Mouse (Mus musculus): ENCODE data around the gene Cyb561d2. TPM values are rescaled to one million over a fixed set of nuclear protein-coding genes. Genes with fewer than 3 reads are reported as not detected.

Cyb561d2 gene
- polyA plus RNA-seq, 1 experiment from 2014 or later, result 22.9 TPM

GRCm38 (mm10) chr9:107544196-107544700 is 2.3 kb upstream of the Cyb561d2 start:
- Histone ChIP-seq H3K4me2 (no peak overlapping the region), H3K4me1 (ENCODE audit: insufficient read depth) (peaks cover 14% of the 10 kb centered on the region), H3K27me3 (ENCODE audit: insufficient read depth, low read length) (no peaks in the 10 kb centered on the region), H3K9ac (no peak overlapping the region), H3K27ac (ENCODE audit: low read depth) (no peak overlapping the region), H3K9me3 (ENCODE audit: low read depth, low read length) (no peaks in the 10 kb centered on the region), H3K4me3 (ENCODE audit: low read depth, low read length) (no peak overlapping the region), H3K36me3 (ENCODE audit: insufficient read depth) (peaks cover 33% of the 10 kb centered on the region)
- DNase-seq (no peak), ATAC-seq (ENCODE audit: insufficient read depth) (no peak)
- 94% methylated on average over 17 of the region's 17 CpGs for WGBS
- TF ChIP-seq CTCF (IDR thresholded peaks at IDR 0.05; ENCODE audit: low read depth), result no peak

- H3K27ac ChIP-seq (ENCODE audit: low read depth), result no peak overlapping the region
- TF ChIP-seq CTCF (IDR thresholded peaks at IDR 0.05; ENCODE audit: low read depth), result no peak
- 0 out of 2 replicates have a peak overlapping the region, but pooled peaks have one; percentile 63 for H3K4me3 ChIP-seq (ENCODE audit: low read depth, low read length)
- ATAC-seq (ENCODE audit: insufficient read depth) (no peak), DNase-seq (no peak)
- peaks cover 43% of the 10 kb centered on the region for H3K36me3 ChIP-seq (ENCODE audit: insufficient read depth)
- H3K27me3 ChIP-seq (ENCODE audit: insufficient read depth, low read length), result no peaks in the 10 kb centered on the region
- H3K4me2 ChIP-seq, result no peak overlapping the region
- no peak overlapping the region for H3K9ac ChIP-seq
- 72% methylated on average over 11 of the region's 11 CpGs for WGBS
- H3K9me3 ChIP-seq (ENCODE audit: low read depth, low read length), result no peaks in the 10 kb centered on the region
- peaks cover 14% of the 10 kb centered on the region for H3K4me1 ChIP-seq (ENCODE audit: insufficient read depth)
These were observed 1.3 kb upstream of the Cyb561d2 start for GRCm38 (mm10) chr9:107543299-107543698.

- 33% methylated on average over 8 of the region's 8 CpGs for WGBS
- Histone ChIP-seq H3K9me3 (ENCODE audit: low read depth, low read length) (no peaks in the 10 kb centered on the region), H3K4me1 (ENCODE audit: insufficient read depth) (peaks cover 14% of the 10 kb centered on the region), H3K36me3 (ENCODE audit: insufficient read depth) (peaks cover 48% of the 10 kb centered on the region), H3K4me2 (peak overlapping the region; percentile 97), H3K9ac (peak overlapping the region; percentile 61), H3K27ac (ENCODE audit: low read depth) (no peak overlapping the region; the same call in 1 of the 2 replicates), H3K27me3 (ENCODE audit: insufficient read depth, low read length) (no peaks in the 10 kb centered on the region), H3K4me3 (ENCODE audit: low read depth, low read length) (peak overlapping the region; percentile 63)
- no peak for TF ChIP-seq CTCF (IDR thresholded peaks at IDR 0.05; ENCODE audit: low read depth)
- ATAC-seq (ENCODE audit: insufficient read depth) (no peak), DNase-seq (no peak)
These were observed 728 bp upstream of the Cyb561d2 start for GRCm38 (mm10) chr9:107542721-107543120.

GRCm38 (mm10) chr9:107542352-107542686 is 326 bp upstream of the Cyb561d2 start:
- 2% methylated on average over 11 of the region's 11 CpGs for WGBS
- H3K4me1 ChIP-seq (ENCODE audit: insufficient read depth), result peaks cover 11% of the 10 kb centered on the region
- peak overlapping the region; percentile 63 for H3K4me3 ChIP-seq (ENCODE audit: low read depth, low read length)
- H3K27me3 ChIP-seq (ENCODE audit: insufficient read depth, low read length), result no peaks in the 10 kb centered on the region
- no peak for TF ChIP-seq CTCF (IDR thresholded peaks at IDR 0.05; ENCODE audit: low read depth)
- H3K9ac ChIP-seq, result peak overlapping the region; percentile 61
- no peaks in the 10 kb centered on the region for H3K9me3 ChIP-seq (ENCODE audit: low read depth, low read length)
- peak overlapping the region; percentile 18; the same call in 1 of the 2 replicates for H3K27ac ChIP-seq (ENCODE audit: low read depth)
- peaks cover 52% of the 10 kb centered on the region for H3K36me3 ChIP-seq (ENCODE audit: insufficient read depth)
- DNase-seq (no peak), ATAC-seq (ENCODE audit: insufficient read depth) (peak; percentile 33; the same call in 1 of the 2 replicates)
- peak overlapping the region; percentile 97 for H3K4me2 ChIP-seq

GRCm38 (mm10) chr9:107541005-107541404 is 988 bp downstream of the Cyb561d2 start:
- no peak for DNase-seq
- Histone ChIP-seq H3K36me3 (ENCODE audit: insufficient read depth) (peaks cover 62% of the 10 kb centered on the region), H3K9ac (peak overlapping the region; percentile 32), H3K4me3 (ENCODE audit: low read depth, low read length) (peak overlapping the region; percentile 63), H3K9me3 (ENCODE audit: low read depth, low read length) (no peaks in the 10 kb centered on the region), H3K27me3 (ENCODE audit: insufficient read depth, low read length) (no peaks in the 10 kb centered on the region), H3K4me1 (ENCODE audit: insufficient read depth) (peaks cover 13% of the 10 kb centered on the region), H3K4me2 (peak overlapping the region; percentile 97), H3K27ac (ENCODE audit: low read depth) (no peak overlapping the region; the same call in 1 of the 2 replicates)
- TF ChIP-seq CTCF (IDR thresholded peaks at IDR 0.05; ENCODE audit: low read depth), result no peak
- 18% methylated on average over 10 of the region's 10 CpGs for WGBS
- ATAC-seq (ENCODE audit: insufficient read depth), result no peak; the same call in 1 of the 2 replicates

- ATAC-seq (ENCODE audit: insufficient read depth) (no peak), DNase-seq (no peak)
- H3K4me1 ChIP-seq (ENCODE audit: insufficient read depth), result peaks cover 19% of the 10 kb centered on the region
- no peaks in the 10 kb centered on the region for H3K27me3 ChIP-seq (ENCODE audit: insufficient read depth, low read length)
- peaks cover 59% of the 10 kb centered on the region for H3K36me3 ChIP-seq (ENCODE audit: insufficient read depth)
- peak overlapping the region; percentile 97; the same call in 1 of the 2 replicates for H3K4me2 ChIP-seq
- no peak overlapping the region for H3K27ac ChIP-seq (ENCODE audit: low read depth)
- no peaks in the 10 kb centered on the region for H3K9me3 ChIP-seq (ENCODE audit: low read depth, low read length)
- no peak overlapping the region for H3K4me3 ChIP-seq (ENCODE audit: low read depth, low read length)
- TF ChIP-seq CTCF (IDR thresholded peaks at IDR 0.05; ENCODE audit: low read depth), result no peak
- WGBS, result 60% methylated on average over 4 of the region's 4 CpGs
- no peak overlapping the region for H3K9ac ChIP-seq
These were observed 1.6 kb downstream of the Cyb561d2 start for GRCm38 (mm10) chr9:107540420-107540819.

- ATAC-seq (ENCODE audit: insufficient read depth) (no peak), DNase-seq (no peak)
- TF ChIP-seq CTCF (IDR thresholded peaks at IDR 0.05; ENCODE audit: low read depth), result no peak
- Histone ChIP-seq H3K36me3 (ENCODE audit: insufficient read depth) (peaks cover 55% of the 10 kb centered on the region), H3K27me3 (ENCODE audit: insufficient read depth, low read length) (no peaks in the 10 kb centered on the region), H3K27ac (ENCODE audit: low read depth) (no peak overlapping the region), H3K9me3 (ENCODE audit: low read depth, low read length) (no peaks in the 10 kb centered on the region), H3K4me2 (no peak overlapping the region), H3K4me1 (ENCODE audit: insufficient read depth) (peaks cover 20% of the 10 kb centered on the region), H3K9ac (no peak overlapping the region), H3K4me3 (ENCODE audit: low read depth, low read length) (no peak overlapping the region)
- 94% methylated on average over 8 of the region's 8 CpGs for whole genome bisulfite sequencing
These were observed 2.1 kb downstream of the Cyb561d2 start for GRCm38 (mm10) chr9:107539940-107540339.
